Mouse (Mus musculus) thymus, adult 2 months (tissue): Measurements from ENCODE around the gene Prss30.

Experiments used
- CTCF ChIP-seq: fragments of 200-500 bp; IDR thresholded peaks from 2 replicates; pipeline ENCODE4 v1.5.1; 2012; ENCODE audit warnings: mild to moderate bottlenecking, control low read depth, low read length, moderate library complexity, borderline replicate concordance; ENCODE audit not compliant: control insufficient read depth, poor library complexity, insufficient read depth; ENCODE audit errors: extremely low read depth
- POLR2A ChIP-seq: fragments of 200-500 bp; IDR thresholded peaks from 2 replicates; pipeline ENCODE4 v1.6.1; 2012; ENCODE audit warnings: mild to moderate bottlenecking, low read length, control low read depth, moderate library complexity; ENCODE audit not compliant: control insufficient read depth, poor library complexity, insufficient read depth; ENCODE audit errors: extremely low read depth

GRCm38 (mm10) chr17:24007391-24007790 lies 27.0 kb upstream of the Prss30 start:
- TF ChIP-seq POLR2A (no peak), CTCF (no peak)
